Mouse (Mus musculus): ENCODE measurements around the gene Cyp4f14. TPM values are rescaled to one million over a fixed set of nuclear protein-coding genes. Genes with fewer than 3 reads are reported as not detected.
A peak's percentile ranks its signal among the peaks of the same experiment; 100 is the strongest.
"Not testable (repeated sequence)": the region's sequence is repeated elsewhere in the genome, so short reads cannot be mapped to it uniquely, and the experiment has no call there.

Gene Cyp4f14
- total RNA-seq, 2 experiments from 2014 or later: not detected

- intact Hi-C loops (cut with DNase I): no loop called here
- DNase-seq (ENCODE audit: low spot score): no peak
Measured at GRCm38 (mm10) chr17:32901751-32902525, 15.2 kb downstream of the Cyp4f14 start.

- intact Hi-C loops (cut with DNase I): no loop called here
- DNase-seq (ENCODE audit: low spot score): no peak
Measured at GRCm38 (mm10) chr17:32895421-32895820, 21.7 kb downstream of the Cyp4f14 start.

- intact Hi-C loops (cut with DNase I): loop anchor here (5.0 kb wide), 1 partner anchor 53 kb away; the partner anchor contains the start of gene Cyp4f13
- DNase-seq (ENCODE audit: low spot score): no peak
Measured at GRCm38 (mm10) chr17:32893901-32894300, 23.2 kb downstream of the Cyp4f14 start.

- DNase-seq (ENCODE audit: low spot score): peak; percentile 83
- intact Hi-C loops (cut with DNase I): loop anchor here (5.0 kb wide), 1 partner anchor 56 kb away; the partner anchor contains the start of gene Cyp4f13
Measured at GRCm38 (mm10) chr17:32891239-32892180, 25.6 kb downstream of the Cyp4f14 start, which contains the start of gene Zfp870. Zfp870 (minus strand) TSS chr17:32891642.

- intact Hi-C loops (cut with DNase I): loop anchor here (5.0 kb wide), 1 partner anchor 56 kb away; the partner anchor contains the start of gene Cyp4f13
- no peak for DNase-seq (ENCODE audit: low spot score)
Measured at GRCm38 (mm10) chr17:32890852-32891238, 26.3 kb downstream of the Cyp4f14 start.

- no peak for DNase-seq (ENCODE audit: low spot score)
- intact Hi-C loops (cut with DNase I): loop anchor here (5.0 kb wide), 1 partner anchor 58 kb away; the partner anchor contains the start of gene Cyp4f13
Measured at GRCm38 (mm10) chr17:32889611-32890010, 27.5 kb downstream of the Cyp4f14 start.

- intact Hi-C loops (cut with DNase I): no loop called here
- DNase-seq (ENCODE audit: low spot score): no peak
Measured at GRCm38 (mm10) chr17:32880320-32881218, 36.6 kb downstream of the Cyp4f14 start.

GRCm38 (mm10) chr17:32878773-32879172 is 38.4 kb downstream of the Cyp4f14 start:
- no peak for DNase-seq (ENCODE audit: low spot score)
- intact Hi-C loops (cut with DNase I): loop anchor here (10.0 kb wide), 1 partner anchor 224 kb away; the partner anchor contains the start of gene Cyp4f40

- no peak for DNase-seq (ENCODE audit: low spot score)
- intact Hi-C loops (cut with DNase I): loop anchor here (10.0 kb wide), 1 partner anchor 223 kb away; the partner anchor contains the start of gene Cyp4f40
Measured at GRCm38 (mm10) chr17:32877471-32878171, 39.5 kb downstream of the Cyp4f14 start.

- intact Hi-C loops (cut with DNase I): loop anchor here (10.0 kb wide), 1 partner anchor 218 kb away; the partner anchor contains the start of gene Cyp4f40
- DNase-seq (ENCODE audit: low spot score): no peak
Measured at GRCm38 (mm10) chr17:32872696-32873095, 44.4 kb downstream of the Cyp4f14 start.

GRCm38 (mm10) chr17:32872091-32872490 is 45.1 kb downstream of the Cyp4f14 start:
- no peak for DNase-seq (ENCODE audit: low spot score)
- intact Hi-C loops (cut with DNase I): loop anchor here (10.0 kb wide), 1 partner anchor 217 kb away; the partner anchor contains the start of gene Cyp4f40

- intact Hi-C loops (cut with DNase I): loop anchor here (10.0 kb wide), 1 partner anchor 217 kb away; the partner anchor contains the start of gene Cyp4f40
- no peak for DNase-seq (ENCODE audit: low spot score)
Measured at GRCm38 (mm10) chr17:32871483-32871882, 45.7 kb downstream of the Cyp4f14 start.

GRCm38 (mm10) chr17:32867266-32867665 is 49.9 kb downstream of the Cyp4f14 start:
- DNase-seq (ENCODE audit: low spot score); intact Hi-C loops (cut with DNase I): not testable (repeated sequence)

GRCm38 (mm10) chr17:32856713-32857112 is 60.4 kb downstream of the Cyp4f14 start:
- intact Hi-C loops (cut with DNase I): loop anchor here (5.0 to 10.0 kb wide), 2 partner anchors 91 to 122 kb away; partner anchors contain the start of gene Cyp4f13

More at GRCm38 (mm10) chr17:32856713-32857112, 60.4 kb downstream of the Cyp4f14 start:
- not testable (repeated sequence) for DNase-seq (ENCODE audit: low spot score)
